Mouse (Mus musculus) liver, adult 2 months (tissue): Measurements from ENCODE around the gene Nectin3. TPM values are rescaled to one million over a fixed set of nuclear protein-coding genes. Genes with fewer than 3 reads are reported as not detected.
A peak's percentile ranks its signal among the peaks of the same experiment; 100 is the strongest.

Experiments used
- DNase-seq: peaks from one replicate; pipeline ENCODE4 v3.0.0-alpha.2; 2011; ENCODE audit warnings: low read depth, low spot score; ENCODE audit errors: extremely low read depth
- H3K27ac ChIP-seq: fragments of 200-500 bp; replicated peaks from 2 replicates; pipeline ENCODE4 v1.5.1; 2012; ENCODE audit warnings: low read depth, mild to moderate bottlenecking, control low read depth, inconsistent platforms, low read length; ENCODE audit not compliant: insufficient read depth
- H3K27me3 ChIP-seq: fragments of 200-500 bp; 2 replicates; pipeline ENCODE4 v1.6.1; 2012; ENCODE audit warnings: mild to moderate bottlenecking, moderate library complexity, low read length, inconsistent platforms; ENCODE audit not compliant: control insufficient read depth, insufficient read depth
- H3K36me3 ChIP-seq: fragments of 200-500 bp; 2 replicates; pipeline ENCODE4 v1.6.1; 2012; ENCODE audit warnings: low read length, inconsistent platforms; ENCODE audit not compliant: control insufficient read depth, insufficient read depth
- H3K4me1 ChIP-seq: fragments of 200-500 bp; 2 replicates; pipeline ENCODE4 v1.6.1; 2011; ENCODE audit warnings: low read length; ENCODE audit not compliant: control insufficient read depth, insufficient read depth
- H3K4me3 ChIP-seq: fragments of 200-500 bp; 2 replicates; pipeline ENCODE4 v1.5.1; 2011; ENCODE audit warnings: low read depth, mild to moderate bottlenecking, control low read depth, low read length, moderate library complexity; ENCODE audit not compliant: insufficient read depth
- H3K79me2 ChIP-seq: fragments of 200-500 bp; 2 replicates; pipeline ENCODE4 v1.6.1; 2012; ENCODE audit warnings: inconsistent platforms, mild to moderate bottlenecking, low read length, moderate library complexity; ENCODE audit not compliant: control insufficient read depth, insufficient read depth
- H3K9ac ChIP-seq: fragments of 200-500 bp; 2 replicates; pipeline ENCODE4 v1.6.1; 2012; ENCODE audit warnings: low read depth, mild to moderate bottlenecking, control low read depth, inconsistent platforms, low read length
- CTCF ChIP-seq: fragments of 200-500 bp; IDR thresholded peaks from 2 replicates; pipeline ENCODE4 v1.5.1; 2011; ENCODE audit warnings: low read depth, low read length, control low read depth
- POLR2A ChIP-seq: fragments of 200-500 bp; IDR thresholded peaks from 2 replicates; pipeline ENCODE4 v1.6.1; 2011; ENCODE audit warnings: low read length, control low read depth; ENCODE audit not compliant: insufficient read depth; ENCODE audit errors: extremely low read depth
- WGBS: fragments of 180-500 bp; shearing (Covaris S2); methylation state at CpG from one replicate; pipeline ENCODE4 v1.1.7; 2018; 5-methylcytosine and 5-hydroxymethylcytosine counted together
- polyA plus RNA-seq: library from polyadenylated mRNA; depleted of rRNA; stranded (reverse); fragments of >200 nt; gene quantifications from 2 replicates; pipeline ENCODE4 v1.2.3, GENCODE M21; 2012
- total RNA-seq: library from RNA; depleted of rRNA; stranded (reverse); fragments of >200 nt; gene quantifications from 2 replicates; pipeline ENCODE4 v1.2.3, GENCODE M21; 2014

Nectin3 gene
- total and polyA plus RNA-seq, 2 experiments: 11.6 to 53.1 TPM

- peak; percentile 88 for DNase-seq
- Histone ChIP-seq H3K27ac (peak overlapping the region; percentile 89), H3K27me3 (no peaks in the 10 kb centered on the region), H3K4me1 (peaks cover 4% of the 10 kb centered on the region; the same call in 1 of the 2 replicates), H3K9ac (peak overlapping the region; percentile 95), H3K79me2 (peaks cover 3% of the 10 kb centered on the region; the same call in 1 of the 2 replicates), H3K36me3 (no peaks in the 10 kb centered on the region), H3K4me3 (peak overlapping the region; percentile 91)
- TF ChIP-seq POLR2A (peak; percentile 87), CTCF (no peak)
- WGBS: under 1% methylated on average over 72 of the region's 78 CpGs
Measured at GRCm38 (mm10) chr16:46496889-46497685, 1.2 kb downstream of the Nectin3 start.

DNA sequence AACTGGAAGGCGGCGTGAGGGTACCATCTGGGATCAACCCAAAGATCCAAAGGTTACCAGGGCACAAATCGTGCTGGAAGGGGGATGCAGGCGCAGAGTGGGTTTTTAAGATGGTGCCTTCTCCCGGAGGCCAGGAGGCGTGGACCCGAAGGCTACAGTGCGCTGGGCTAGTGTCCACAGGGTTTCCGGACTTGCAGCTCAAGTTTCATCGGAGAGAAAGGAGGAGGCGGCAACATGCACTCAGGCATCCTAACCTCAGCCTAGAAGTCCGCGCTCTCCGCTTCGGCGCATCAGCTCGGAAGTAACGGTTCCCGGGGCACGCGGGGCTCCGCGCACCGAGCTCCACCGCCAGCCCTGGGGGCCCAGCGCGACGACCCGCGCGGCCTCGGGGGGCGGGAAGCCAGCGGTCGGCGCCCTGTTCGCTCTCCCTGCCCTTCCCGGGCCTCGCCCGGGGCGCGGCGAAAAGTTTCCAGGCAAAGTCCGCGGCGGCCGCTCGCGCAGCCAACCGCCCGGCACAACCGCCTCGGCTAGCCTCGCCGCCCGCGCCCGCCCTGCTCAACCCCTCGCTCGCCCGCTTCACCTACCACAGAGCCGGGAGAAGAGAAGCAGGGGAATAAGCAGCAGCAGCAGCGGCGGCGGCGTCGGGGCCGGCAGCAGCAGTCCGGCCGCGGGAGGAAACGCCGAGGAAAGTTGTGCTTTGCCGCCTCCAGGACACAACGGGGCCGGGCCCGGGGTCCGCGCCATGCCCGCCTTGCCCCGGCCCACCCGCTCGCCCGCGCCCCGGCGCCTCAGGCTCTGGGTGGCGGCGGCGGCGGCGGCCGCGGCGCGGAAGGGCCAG lies 2.1 kb downstream of the Nectin3 start:
- Histone ChIP-seq H3K27ac (peak overlapping the region; percentile 79), H3K4me3 (peak overlapping the region; percentile 91), H3K79me2 (peaks cover 3% of the 10 kb centered on the region; the same call in 1 of the 2 replicates), H3K36me3 (no peaks in the 10 kb centered on the region), H3K27me3 (no peaks in the 10 kb centered on the region), H3K9ac (peak overlapping the region; percentile 95), H3K4me1 (peaks cover 4% of the 10 kb centered on the region; the same call in 1 of the 2 replicates)
- under 1% methylated on average over 94 of the region's 96 CpGs for WGBS
- peak; percentile 62 for DNase-seq
- TF ChIP-seq POLR2A: no peak
- TF ChIP-seq CTCF: no peak

GRCm38 (mm10) chr16:46495201-46495600 lies 3.1 kb downstream of the Nectin3 start:
- no peaks in the 10 kb centered on the region for H3K27me3 ChIP-seq
- peaks cover 7% of the 10 kb centered on the region; the same call in 1 of the 2 replicates for H3K79me2 ChIP-seq
- no peak for DNase-seq
- peaks cover 4% of the 10 kb centered on the region; the same call in 1 of the 2 replicates for H3K4me1 ChIP-seq
- H3K9ac ChIP-seq: no peak overlapping the region
- H3K27ac ChIP-seq: no peak overlapping the region
- H3K4me3 ChIP-seq: no peak overlapping the region; the same call in 1 of the 2 replicates
- H3K36me3 ChIP-seq: no peaks in the 10 kb centered on the region
- TF ChIP-seq CTCF (no peak), POLR2A (no peak)
- WGBS: 25% methylated on average over 3 of the region's 3 CpGs

GRCm38 (mm10) chr16:46487436-46488097 lies 10.8 kb downstream of the Nectin3 start:
- TF ChIP-seq POLR2A (no peak), CTCF (no peak)
- no peak overlapping the region for H3K27ac ChIP-seq

DNA sequence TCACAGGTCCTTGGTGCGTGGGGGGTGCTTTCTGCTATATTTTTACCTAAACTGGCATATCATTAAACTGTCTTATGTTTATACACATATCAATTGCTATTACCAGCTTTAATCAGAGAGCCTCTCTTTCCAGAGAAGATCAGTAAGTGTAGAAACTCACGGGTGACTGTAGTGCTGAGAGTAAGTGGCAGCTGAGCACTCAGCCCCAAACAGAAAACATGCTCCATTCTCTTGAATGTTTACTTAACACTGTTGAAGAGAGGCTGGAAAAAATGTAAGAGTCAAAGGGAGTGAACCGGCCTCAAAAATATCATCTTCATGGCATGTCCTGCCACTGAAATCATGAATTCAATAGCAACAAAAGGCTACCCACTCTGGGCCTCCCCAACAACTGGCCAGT lies 21.0 kb downstream of the Nectin3 start:
- 51% methylated on average over 3 of the region's 3 CpGs for WGBS
- no peak for TF ChIP-seq CTCF
- TF ChIP-seq POLR2A: no peak
- Histone ChIP-seq H3K9ac (no peak overlapping the region), H3K4me1 (peaks cover 22% of the 10 kb centered on the region), H3K79me2 (peaks cover 29% of the 10 kb centered on the region), H3K36me3 (no peaks in the 10 kb centered on the region), H3K4me3 (no peak overlapping the region), H3K27me3 (no peaks in the 10 kb centered on the region), H3K27ac (no peak overlapping the region; the same call in 1 of the 2 replicates)
- no peak for DNase-seq

More at GRCm38 (mm10) chr16:46487436-46488097, 10.8 kb downstream of the Nectin3 start:
- Histone ChIP-seq H3K4me1 (no peaks in the 10 kb centered on the region; the same call in 1 of the 2 replicates), H3K9ac (no peak overlapping the region), H3K27me3 (no peaks in the 10 kb centered on the region), H3K79me2 (peaks cover 21% of the 10 kb centered on the region), H3K36me3 (no peaks in the 10 kb centered on the region), H3K4me3 (no peak overlapping the region)
- DNase-seq: peak; percentile 64
- WGBS: 49% methylated on average over 3 of the region's 3 CpGs
